Mouse (Mus musculus) liver, embryonic 14.5 days (tissue): ENCODE data around the gene Fxn.

Experiments
- CTCF ChIP-seq: IDR thresholded peaks from 2 replicates; pipeline ENCODE4 v1.5.1; 2016; ENCODE audit warnings: antibody characterized with exemption, low read depth, control low read depth
- EP300 ChIP-seq: IDR thresholded peaks from 2 replicates; pipeline ENCODE4 v1.6.1; 2016; ENCODE audit warnings: antibody characterized with exemption, low read depth

DNA sequence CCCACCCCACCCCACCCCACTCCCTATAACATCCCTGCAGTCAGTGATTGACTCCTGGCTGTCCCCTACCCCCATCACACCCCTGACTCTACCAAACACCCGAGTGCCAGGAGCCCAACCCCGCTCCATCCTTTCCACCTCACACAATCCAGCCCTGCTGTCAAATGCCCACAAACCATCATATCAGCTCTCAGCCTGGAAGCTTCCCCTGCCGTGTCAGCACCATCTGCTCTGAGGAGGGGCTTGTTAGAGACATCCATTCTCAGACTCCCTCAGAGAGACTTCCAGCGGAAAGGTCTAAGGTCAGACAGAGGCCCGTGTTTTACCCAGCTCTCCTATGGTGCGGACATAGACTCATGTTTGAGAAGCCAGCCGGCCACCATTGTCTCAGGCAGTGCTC, 67.1 kb downstream of the Fxn start:
- TF ChIP-seq CTCF (no peak), EP300 (no peak)
